Mouse (Mus musculus) embryonic facial prominence, embryonic 11.5 days (tissue): ENCODE data around the gene Msh3. TPM values are rescaled to one million over a fixed set of nuclear protein-coding genes. Genes with fewer than 3 reads are reported as not detected.

Experiments used
- ATAC-seq: fragments of 200-750 bp; cut with Nextera tagmentation; replicated peaks from 2 replicates; pipeline ENCODE4 v1.8.0; 2017; ENCODE audit warnings: low read depth; ENCODE audit not compliant: insufficient number of reproducible peaks, low FRiP score, low TSS enrichment
- DNase-seq: peaks from one replicate; pipeline ENCODE4 v3.0.0-alpha.2; 2015; ENCODE audit warnings: low spot score
- H3K27ac ChIP-seq: fragments of 300-500 bp; sonication (generic); replicated peaks from 2 replicates; pipeline ENCODE4 v1.5.1; 2014; ENCODE audit warnings: mild to moderate bottlenecking, low read depth, low read length, control low read depth
- H3K27me3 ChIP-seq: fragments of 300-500 bp; sonication (generic); 2 replicates; pipeline ENCODE4 v1.6.1; 2014; ENCODE audit warnings: mild to moderate bottlenecking, low read length, moderate library complexity, mixed read lengths; ENCODE audit not compliant: control insufficient read depth, insufficient read depth
- H3K36me3 ChIP-seq: fragments of 300-500 bp; sonication (generic); replicated peaks from 2 replicates; pipeline ENCODE4 v1.6.1; 2014; ENCODE audit warnings: low read depth, mild to moderate bottlenecking, low read length, moderate library complexity, mixed read lengths; ENCODE audit not compliant: control insufficient read depth, insufficient read depth
- H3K4me1 ChIP-seq: fragments of 300-500 bp; sonication (generic); 2 replicates; pipeline ENCODE4 v1.6.1; 2014; ENCODE audit warnings: low read length, mixed read lengths; ENCODE audit not compliant: control insufficient read depth, insufficient read depth
- H3K4me2 ChIP-seq: fragments of 300-500 bp; sonication (generic); 2 replicates; pipeline ENCODE4 v1.6.1; 2014; ENCODE audit warnings: low read depth, mild to moderate bottlenecking, control low read depth, low read length, moderate library complexity
- H3K4me3 ChIP-seq: fragments of 300-500 bp; sonication (generic); 2 replicates; pipeline ENCODE4 v1.5.1; 2014; ENCODE audit warnings: low read depth, low read length, control low read depth
- H3K9ac ChIP-seq: fragments of 300-500 bp; sonication (generic); replicated peaks from 2 replicates; pipeline ENCODE4 v1.6.1; 2014; ENCODE audit warnings: mild to moderate bottlenecking, control low read depth, low read length
- H3K9me3 ChIP-seq: fragments of 300-500 bp; sonication (generic); replicated peaks from 2 replicates; pipeline ENCODE4 v1.6.1; 2016; ENCODE audit warnings: mild to moderate bottlenecking, low read length, inconsistent platforms, mixed read lengths; ENCODE audit not compliant: control insufficient read depth
- WGBS: fragments of 180-500 bp; shearing (Covaris S2); extraction: QIAGEN DNeasy Blood & Tissue Kit; methylation state at CpG from one replicate; pipeline ENCODE4 v1.1.7; 2014; 5-methylcytosine and 5-hydroxymethylcytosine counted together
- polyA plus RNA-seq: library from polyadenylated mRNA; unstranded; fragments of >200 nt; fragmentation: Nextera tagmentation; extraction: Ambion mirVana; gene quantifications from 2 replicates; pipeline ENCODE4 v1.2.1, GENCODE M21; 2014

The Msh3 gene
- polyA plus RNA-seq, 1 experiment from 2014 or later = 45.6 TPM

DNA sequence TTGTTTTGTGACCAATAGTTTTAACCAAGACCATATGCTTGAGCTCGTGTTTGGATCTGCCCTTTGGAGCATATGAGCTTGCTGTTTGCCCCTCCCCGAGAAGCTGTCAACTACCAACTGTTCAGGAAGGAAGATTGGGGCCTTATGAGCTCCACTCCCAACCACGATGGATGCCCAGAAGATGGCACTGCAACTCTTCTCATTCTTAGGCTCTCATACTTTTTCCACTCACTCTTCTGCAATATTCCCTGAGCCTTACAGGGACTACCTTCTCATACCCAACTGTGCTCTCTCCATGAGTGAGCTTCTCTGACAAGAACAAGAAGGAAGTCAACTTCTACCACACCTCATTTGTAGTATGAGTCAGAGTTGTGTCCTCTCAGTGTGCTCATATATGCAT, 87.7 kb downstream of the Msh3 start:
- Histone ChIP-seq H3K9me3 (no peaks in the 10 kb centered on the region), H3K4me1 (no peaks in the 10 kb centered on the region), H3K27me3 (no peaks in the 10 kb centered on the region), H3K4me3 (no peak overlapping the region), H3K9ac (no peak overlapping the region), H3K4me2 (no peak overlapping the region), H3K27ac (no peak overlapping the region), H3K36me3 (no peaks in the 10 kb centered on the region; the same call in 1 of the 2 replicates)
- DNase-seq (no peak), ATAC-seq (no peak)
- WGBS = 81% methylated on average over 3 of the region's 3 CpGs

DNA sequence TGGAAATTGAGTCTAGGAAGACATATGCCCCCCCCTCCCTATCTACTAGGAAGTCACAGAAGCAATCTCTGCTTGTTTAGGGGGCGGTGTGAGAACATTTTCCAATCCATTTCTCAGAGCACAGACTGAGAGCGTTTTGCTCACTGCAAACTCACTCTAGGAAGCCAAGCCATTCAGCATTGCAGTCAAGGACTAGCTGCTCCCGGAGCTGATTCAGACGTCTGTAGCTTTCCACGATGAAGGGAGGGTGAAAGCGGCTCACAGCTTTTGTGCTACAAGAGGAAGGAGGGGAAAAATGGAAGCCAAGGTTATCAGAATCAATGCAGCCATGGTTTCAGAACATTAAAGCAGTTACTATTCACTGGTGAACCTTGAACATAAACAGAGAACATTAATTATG, 91.2 kb downstream of the Msh3 start:
- DNase-seq = no peak
- no peak for ATAC-seq
- 94% methylated on average over 6 of the region's 6 CpGs for WGBS
- H3K9ac ChIP-seq = no peak overlapping the region
- H3K36me3 ChIP-seq = no peaks in the 10 kb centered on the region; the same call in 1 of the 2 replicates
- no peak overlapping the region for H3K4me3 ChIP-seq
- no peaks in the 10 kb centered on the region for H3K4me1 ChIP-seq
- no peaks in the 10 kb centered on the region for H3K27me3 ChIP-seq
- H3K27ac ChIP-seq = no peak overlapping the region
- H3K9me3 ChIP-seq = no peaks in the 10 kb centered on the region
- H3K4me2 ChIP-seq = no peak overlapping the region

DNA sequence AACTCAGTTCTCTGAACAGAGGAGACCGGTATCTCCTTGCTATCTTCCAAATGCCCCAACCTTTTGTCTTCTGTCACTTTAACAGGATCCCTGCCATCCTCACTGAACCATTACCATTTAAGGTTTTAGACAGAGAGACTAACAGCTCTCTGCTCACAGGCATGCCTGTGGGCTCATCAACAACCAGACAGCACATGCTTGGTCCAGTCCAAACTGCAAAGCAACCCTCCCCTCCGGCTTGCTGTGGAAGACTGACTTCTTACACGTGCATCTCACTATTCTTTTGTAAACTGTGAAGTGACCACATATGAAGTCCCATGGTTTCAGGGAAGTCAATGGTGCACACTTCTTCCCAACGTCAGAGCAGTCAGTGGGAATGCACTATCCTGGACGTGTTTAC, 93.5 kb downstream of the Msh3 start:
- Histone ChIP-seq H3K36me3 (no peaks in the 10 kb centered on the region; the same call in 1 of the 2 replicates), H3K27me3 (no peaks in the 10 kb centered on the region), H3K4me1 (no peaks in the 10 kb centered on the region), H3K4me2 (no peak overlapping the region), H3K4me3 (no peak overlapping the region), H3K9ac (no peak overlapping the region), H3K9me3 (no peaks in the 10 kb centered on the region), H3K27ac (no peak overlapping the region)
- no peak for ATAC-seq
- no peak for DNase-seq
- 82% methylated on average over 5 of the region's 5 CpGs for WGBS

DNA sequence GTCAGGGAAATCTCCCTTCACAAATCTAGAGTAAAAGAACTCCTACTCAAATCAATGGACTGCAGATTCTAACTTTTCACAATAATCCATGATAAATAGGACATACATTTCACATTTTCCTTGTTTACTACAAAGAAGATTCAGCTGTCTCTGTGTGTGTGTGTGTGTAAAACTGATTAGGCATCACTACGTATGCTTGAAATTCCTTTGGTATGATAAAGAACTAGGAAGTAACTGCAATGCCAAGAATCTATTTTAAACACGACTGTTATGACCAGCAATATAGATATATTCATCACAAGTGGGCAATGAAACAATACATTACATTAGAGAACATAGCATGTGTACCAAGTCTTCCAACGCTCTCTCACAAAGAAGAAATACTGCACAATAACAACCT, 99.3 kb downstream of the Msh3 start:
- H3K4me3 ChIP-seq = no peak overlapping the region
- no peak overlapping the region for H3K4me2 ChIP-seq
- H3K9me3 ChIP-seq = no peaks in the 10 kb centered on the region
- DNase-seq (no peak), ATAC-seq (no peak)
- no peak overlapping the region for H3K9ac ChIP-seq
- WGBS = 94% methylated on average over 3 of the region's 3 CpGs
- H3K27me3 ChIP-seq = no peaks in the 10 kb centered on the region
- no peaks in the 10 kb centered on the region for H3K4me1 ChIP-seq
- no peak overlapping the region for H3K27ac ChIP-seq
- no peaks in the 10 kb centered on the region for H3K36me3 ChIP-seq

DNA sequence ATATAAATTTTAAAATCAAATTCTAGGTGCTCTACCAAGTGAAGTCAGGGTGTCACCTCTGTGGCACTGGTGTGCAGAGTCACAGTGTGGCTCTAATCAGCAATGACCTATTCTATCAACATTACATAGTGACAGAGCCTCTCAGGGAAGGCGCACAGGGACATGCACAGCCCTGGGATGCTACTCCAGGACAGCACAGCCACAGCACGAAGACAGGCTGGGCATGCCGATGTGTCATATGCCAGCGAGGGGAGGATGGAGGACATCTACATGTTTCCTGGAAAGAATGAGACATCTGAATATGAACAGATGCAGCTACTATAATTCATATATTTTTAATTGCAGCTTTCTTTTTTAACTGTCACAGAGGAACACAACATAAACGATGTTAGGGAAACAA, 101.0 kb downstream of the Msh3 start:
- Histone ChIP-seq H3K36me3 (no peaks in the 10 kb centered on the region), H3K4me2 (no peak overlapping the region), H3K27ac (no peak overlapping the region), H3K4me1 (no peaks in the 10 kb centered on the region), H3K27me3 (no peaks in the 10 kb centered on the region), H3K4me3 (no peak overlapping the region), H3K9me3 (no peaks in the 10 kb centered on the region), H3K9ac (no peak overlapping the region)
- no peak for DNase-seq
- WGBS = 87% methylated on average over 5 of the region's 5 CpGs
- no peak for ATAC-seq

DNA sequence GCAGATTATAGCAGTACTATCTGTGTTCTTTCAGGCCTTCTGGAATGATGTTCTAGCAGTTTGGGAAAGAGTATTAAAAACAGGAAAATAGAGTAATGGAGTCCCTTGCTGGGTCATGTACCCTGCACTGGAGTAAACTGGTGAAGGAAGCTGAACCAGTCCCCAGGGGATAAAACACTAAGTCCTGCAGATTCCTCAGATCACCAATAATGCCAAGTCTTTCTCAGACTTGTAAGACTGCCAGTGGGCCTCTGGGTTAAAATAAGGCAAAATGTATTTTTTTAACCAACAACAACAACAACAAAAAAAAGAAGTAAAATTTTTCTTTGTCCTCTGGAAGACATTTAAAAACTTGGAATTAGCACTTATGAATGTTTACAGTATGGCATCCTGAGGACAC, 102.5 kb downstream of the Msh3 start:
- Histone ChIP-seq H3K27ac (no peak overlapping the region), H3K4me2 (no peak overlapping the region), H3K9ac (no peak overlapping the region), H3K36me3 (no peaks in the 10 kb centered on the region), H3K9me3 (no peaks in the 10 kb centered on the region), H3K4me3 (no peak overlapping the region), H3K4me1 (no peaks in the 10 kb centered on the region), H3K27me3 (no peaks in the 10 kb centered on the region)
- no peak for DNase-seq
- no peak for ATAC-seq

DNA sequence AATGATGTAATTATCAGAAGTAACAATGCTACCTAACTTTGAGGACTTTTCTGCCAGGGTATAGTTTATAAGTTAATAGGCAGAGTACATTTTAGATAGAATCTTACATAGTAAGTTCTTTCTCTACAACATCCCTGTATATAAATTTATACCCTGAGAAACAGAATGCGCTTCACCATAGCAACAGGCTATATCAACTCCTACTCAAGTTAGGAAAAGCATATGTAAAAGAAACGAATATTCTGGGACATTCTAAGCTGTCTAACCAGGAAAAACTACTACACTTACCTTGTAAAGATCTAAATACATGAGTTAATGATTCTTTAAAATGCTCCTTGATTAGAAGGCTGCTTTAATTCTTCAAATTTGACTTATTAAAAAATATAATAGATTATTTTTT, 107.2 kb downstream of the Msh3 start:
- Histone ChIP-seq H3K27ac (no peak overlapping the region), H3K9ac (no peak overlapping the region), H3K4me2 (no peak overlapping the region), H3K4me1 (no peaks in the 10 kb centered on the region), H3K9me3 (no peaks in the 10 kb centered on the region), H3K27me3 (no peaks in the 10 kb centered on the region), H3K36me3 (no peaks in the 10 kb centered on the region; the same call in 1 of the 2 replicates), H3K4me3 (no peak overlapping the region)
- ATAC-seq = no peak
- no peak for DNase-seq
- WGBS = 89% methylated on average over 2 of the region's 2 CpGs

DNA sequence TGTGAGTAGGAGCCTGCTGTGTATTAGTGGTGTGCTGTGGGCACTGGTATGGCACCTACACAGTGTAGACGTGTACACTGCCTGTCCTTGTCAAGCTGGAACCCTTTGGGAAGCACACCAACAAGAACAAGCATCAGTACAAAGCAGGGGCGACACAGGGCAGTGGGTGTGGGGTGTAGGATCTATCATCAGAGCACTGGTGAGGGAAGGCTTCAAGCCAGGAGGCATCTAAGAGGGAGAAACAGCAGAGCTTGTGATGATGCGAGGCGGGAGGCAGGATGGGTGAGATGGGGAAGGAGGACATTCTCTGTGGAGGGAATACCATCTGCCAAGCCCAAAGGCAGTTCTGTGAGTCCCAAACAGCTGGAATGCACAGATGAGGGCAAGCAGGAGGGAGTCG, 107.8 kb downstream of the Msh3 start:
- H3K4me1 ChIP-seq = no peaks in the 10 kb centered on the region
- no peaks in the 10 kb centered on the region for H3K27me3 ChIP-seq
- no peak overlapping the region for H3K4me3 ChIP-seq
- H3K4me2 ChIP-seq = no peak overlapping the region
- H3K9ac ChIP-seq = no peak overlapping the region
- ATAC-seq (no peak), DNase-seq (no peak)
- H3K27ac ChIP-seq = no peak overlapping the region
- WGBS = 81% methylated on average over 5 of the region's 5 CpGs
- no peaks in the 10 kb centered on the region for H3K9me3 ChIP-seq
- H3K36me3 ChIP-seq = no peaks in the 10 kb centered on the region; the same call in 1 of the 2 replicates
